Mouse (Mus musculus) embryo, embryonic 11 days (tissue): ENCODE data around the gene Ccnd3.
A peak's percentile ranks its signal among the peaks of the same experiment; 100 is the strongest.

ENCODE experiments used
- DNase-seq: peaks from one replicate; pipeline ENCODE4 v3.0.0-alpha.2; 2015

Gene Ccnd3

DNA sequence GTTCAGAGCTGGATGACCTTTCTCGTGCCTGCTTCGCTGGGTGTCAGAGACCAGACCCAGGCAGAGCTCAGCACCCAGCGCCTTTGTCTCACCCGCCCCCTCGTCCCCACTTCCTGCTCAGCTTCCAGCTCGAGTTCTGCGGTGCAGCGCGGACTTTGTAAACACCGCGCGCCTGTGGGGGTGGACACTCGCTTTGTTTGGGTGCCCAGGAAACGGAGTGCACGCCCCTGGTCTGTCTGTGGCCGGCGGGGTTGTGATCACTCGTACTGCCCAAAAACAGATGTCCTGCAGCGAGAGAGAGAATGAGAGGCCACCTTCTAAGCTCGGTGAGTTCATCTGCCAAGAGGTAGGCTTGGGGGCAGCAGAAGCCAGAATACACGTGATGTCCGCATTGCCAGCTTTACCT, at the start of gene Ccnd3:
Gene Ccnd3 (plus strand): TSS at position 111 of the 406 bp plus-strand sequence.
- DNase-seq = peak; percentile 76

DNA sequence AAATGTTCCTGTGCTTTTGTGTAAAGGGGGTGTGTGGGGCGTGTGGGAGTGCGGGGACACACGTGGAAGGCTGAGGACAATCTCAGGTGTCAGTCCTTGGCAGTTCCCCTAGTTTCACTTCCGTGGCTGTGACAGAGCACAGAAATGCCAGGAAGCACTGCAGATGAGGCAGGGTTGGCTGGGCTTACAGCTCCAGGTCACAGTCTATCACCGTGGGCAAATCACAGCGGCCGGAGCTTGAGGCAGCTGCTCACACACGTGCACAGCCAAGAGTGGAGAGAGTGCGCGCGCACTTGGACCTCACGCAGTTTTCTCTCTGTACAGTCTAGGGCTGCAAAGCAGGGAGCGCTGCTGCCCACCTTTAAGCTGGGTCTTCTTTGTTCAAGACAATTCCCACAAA, 46.5 kb upstream of the Ccnd3 start:
- no peak for DNase-seq

DNA sequence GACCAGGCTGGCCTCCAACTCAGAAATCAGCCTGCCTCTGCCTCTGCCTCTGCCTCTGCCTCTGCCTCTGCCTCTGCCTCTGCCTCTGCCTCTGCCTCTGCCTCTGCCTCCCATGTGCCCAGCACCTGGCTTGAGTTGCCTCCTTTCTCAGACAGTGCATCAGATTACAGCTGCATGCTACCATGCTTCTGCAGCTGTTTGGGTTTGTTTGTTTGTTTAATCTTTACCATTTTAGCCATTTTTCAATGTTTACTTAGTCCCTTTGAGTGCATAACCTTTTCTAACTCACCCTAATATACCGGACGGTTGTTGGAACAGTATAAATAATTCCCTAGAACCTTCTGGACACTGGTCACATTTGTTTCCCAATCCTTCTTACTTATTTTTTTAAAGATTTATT, 45.9 kb upstream of the Ccnd3 start:
- DNase-seq = no peak

DNA sequence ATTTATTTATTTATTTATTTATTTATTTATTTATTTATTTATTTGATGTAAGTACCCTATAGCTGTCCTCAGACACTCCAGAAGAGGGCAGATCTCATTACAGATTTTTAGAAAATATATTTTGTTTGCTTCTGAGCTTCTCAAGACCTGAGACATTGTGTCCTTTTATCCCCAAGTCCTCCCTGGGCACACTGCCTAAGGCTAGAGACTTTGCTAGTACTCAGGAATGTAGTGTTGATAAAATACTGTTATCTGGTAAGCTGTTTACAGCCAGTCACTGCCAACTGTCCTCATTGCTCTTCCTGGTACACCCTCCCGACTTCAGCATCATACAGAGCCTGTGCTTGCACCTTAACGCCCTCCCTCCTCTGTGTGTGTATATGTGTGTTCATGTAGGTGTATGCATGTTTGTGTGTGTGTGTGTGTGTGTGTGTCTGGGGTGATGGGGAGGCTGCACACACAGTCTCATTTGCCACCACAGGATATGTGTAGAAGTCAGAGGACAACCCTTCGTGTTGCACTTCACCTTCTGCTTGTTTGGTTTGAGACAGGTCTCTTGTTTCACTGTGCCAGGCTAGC, 45.4 kb upstream of the Ccnd3 start:
- DNase-seq = no peak

DNA sequence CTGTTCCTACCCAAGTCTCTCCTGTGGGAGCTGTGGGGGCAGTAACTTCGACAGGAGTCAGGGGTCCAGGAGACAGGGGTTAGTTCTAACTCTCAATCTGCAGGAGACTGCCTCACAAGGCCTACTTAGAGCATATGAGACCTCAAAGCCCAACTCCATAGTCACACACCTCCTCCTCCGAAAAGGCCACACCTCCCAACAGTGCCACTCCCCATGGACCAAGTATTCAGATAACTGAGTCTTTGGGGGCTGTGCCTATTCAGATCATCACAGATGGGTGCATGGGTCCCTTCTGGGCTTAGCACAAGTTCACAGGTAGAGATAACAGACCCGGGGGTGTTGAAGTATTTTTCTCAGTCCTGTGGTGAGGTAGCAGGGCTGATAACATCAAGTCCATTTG, 43.2 kb upstream of the Ccnd3 start:
- DNase-seq = no peak

DNA sequence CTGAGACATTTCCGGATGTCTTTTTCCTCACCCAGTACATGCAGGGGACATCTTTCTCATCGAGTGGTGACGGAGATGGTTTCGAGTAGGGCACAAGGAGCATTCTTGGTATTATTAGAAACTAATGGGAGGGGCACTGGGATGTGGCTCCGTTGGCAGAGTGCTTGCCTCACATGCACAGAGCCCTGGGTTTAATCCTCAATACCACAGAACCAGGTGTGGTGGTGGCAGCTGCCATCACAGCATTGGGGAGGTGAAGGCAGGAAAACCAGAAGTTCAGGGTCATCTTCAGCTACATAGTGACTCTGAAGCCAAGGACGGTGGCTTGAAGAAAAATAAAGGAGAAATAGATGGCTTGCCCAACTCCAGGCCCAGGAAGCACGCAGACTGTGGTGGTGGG, 42.6 kb upstream of the Ccnd3 start:
- no peak for DNase-seq

DNA sequence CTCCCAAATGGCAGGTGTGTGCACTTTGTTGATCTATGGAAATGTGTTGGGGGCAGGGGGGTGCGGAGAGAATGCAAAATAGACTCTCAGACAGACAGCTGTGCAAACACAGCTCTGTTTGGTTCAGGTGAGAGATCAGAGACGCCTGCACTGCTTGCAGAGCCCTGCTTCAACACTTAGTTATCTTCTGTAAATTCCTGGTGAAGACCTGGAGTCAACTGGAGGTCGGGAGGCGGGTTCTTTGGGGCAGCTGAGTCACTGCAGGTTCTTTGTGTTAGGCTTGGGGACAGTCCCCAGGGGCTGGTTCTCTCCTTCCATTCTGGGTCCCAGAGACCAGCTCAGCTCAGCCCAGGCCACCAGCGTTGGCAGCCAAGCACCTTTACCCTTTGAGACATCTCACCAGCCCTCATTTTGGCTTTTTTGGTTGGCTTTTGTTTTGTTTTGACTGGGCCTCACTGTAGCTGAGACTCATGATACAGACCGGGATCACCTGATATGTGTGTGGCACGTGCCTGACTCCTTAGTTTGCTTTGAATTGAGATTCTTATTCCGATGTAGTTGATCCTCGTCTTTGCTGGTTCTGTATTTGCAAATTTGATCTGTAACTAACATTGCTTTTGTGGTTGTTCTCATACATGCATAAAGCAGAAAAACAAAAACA, 42.0 kb upstream of the Ccnd3 start:
- DNase-seq = no peak

DNA sequence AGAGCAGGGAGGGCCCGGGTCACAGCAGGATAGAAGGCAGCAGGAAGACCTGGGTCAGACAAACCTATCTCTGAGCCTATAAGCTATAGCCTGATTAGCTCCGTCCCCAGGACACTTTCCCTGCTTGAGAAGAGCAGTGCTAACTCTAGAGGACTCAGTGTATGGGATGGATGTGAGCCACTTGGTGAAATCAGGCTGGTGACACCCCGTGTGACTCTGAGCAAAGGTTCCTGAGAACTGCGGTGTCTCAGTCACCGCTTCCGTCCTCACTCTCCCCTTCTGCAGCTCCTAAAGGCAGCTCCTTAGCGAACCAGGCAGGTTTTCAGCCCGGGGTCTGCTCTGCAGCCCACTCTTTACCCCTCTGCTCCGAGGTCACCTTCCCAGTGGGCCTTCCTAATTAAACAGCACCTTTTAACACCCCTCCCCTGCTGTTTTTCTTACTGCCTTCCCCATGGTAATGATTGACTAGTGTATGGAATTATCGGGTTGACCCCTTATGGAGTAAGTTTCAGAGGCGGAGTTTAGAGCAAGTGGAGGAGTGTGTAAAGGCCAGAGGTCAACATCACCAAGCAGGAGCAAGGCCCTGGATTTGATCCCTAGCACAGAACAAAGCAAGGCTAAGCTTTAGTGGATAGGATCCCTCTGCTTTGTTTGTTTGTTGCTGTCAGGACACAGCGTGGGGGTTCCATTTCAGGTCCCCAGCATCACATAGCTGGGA, 40.4 kb upstream of the Ccnd3 start:
- no peak for DNase-seq

DNA sequence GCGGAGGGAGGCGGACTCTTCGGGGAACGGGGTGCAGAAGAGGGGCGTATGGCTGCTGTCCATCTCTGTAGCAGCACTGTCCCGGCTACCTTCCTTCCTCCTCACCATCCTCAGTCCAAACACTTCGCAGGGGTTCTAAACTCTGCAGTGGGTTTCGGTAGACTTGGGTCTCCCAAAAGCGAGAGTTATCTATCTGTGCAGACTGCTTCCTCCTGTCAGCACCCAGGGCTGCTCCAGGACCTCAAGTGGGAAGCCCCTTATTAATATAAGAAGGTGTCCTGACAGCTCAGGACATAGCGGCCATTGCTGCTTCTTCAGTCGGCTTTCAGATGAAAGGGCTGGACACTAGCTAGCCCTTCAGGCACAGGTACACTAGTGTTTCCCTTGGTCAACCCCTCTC, 39.8 kb upstream of the Ccnd3 start:
- DNase-seq = no peak

DNA sequence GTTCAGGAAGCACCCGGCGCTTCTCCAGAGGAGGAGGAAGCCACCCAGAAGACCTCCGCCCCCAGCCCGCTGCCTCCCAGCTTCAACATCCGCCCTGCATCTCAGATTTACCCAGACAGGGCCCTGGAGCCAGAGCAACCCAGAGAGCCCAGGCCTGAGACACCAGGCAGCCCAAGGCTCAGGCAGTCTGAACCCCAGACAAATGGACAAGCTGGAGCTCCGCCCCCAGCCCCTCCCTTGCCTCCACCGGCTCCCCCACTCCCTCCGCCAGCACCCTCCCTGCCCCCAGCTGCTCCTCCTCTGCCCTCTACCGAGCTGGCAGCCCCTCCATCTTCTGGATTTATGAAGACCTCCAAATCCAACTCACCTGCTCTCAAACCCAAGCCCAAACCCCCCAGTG, 38.6 kb upstream of the Ccnd3 start:
- DNase-seq = no peak

DNA sequence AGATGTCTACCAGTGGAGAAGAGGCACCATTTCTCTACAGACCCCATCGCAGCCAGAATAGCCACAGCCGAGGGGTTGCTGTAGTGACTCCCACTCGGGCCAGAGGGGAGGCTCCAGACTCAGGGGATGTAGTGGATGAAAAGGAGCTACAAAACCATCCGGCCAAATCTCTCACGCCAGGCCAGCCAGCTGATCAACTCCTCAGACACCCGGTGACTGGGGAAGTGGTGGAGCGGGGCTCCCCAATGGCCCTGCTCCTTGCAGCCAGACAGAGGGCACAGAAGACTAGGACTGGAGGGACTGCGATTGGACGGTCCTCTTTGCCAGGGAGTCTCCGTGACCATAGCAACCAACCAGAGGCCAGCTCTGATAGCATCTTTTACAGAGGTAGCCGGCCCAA, 37.2 kb upstream of the Ccnd3 start:
- DNase-seq = no peak

DNA sequence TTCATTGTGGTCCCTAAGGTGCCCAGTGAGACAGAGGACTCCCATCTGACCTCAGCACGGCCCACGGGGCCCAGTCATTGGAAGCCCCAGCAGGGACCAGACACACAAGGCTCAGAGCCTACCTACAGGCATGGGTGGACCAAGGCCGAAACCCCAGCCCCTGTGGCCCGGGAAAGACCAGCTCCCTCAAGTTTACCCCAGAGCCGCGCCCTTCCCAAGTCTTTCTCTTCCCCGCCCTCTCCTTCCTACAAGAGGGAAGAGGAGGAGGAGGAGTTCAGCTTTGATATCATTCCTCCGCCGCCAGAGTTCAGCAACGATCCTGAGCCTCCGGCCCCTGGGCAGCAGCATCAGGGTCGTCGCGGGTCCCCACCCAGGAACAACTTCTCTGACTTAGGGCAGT, 36.8 kb upstream of the Ccnd3 start:
- DNase-seq = no peak

DNA sequence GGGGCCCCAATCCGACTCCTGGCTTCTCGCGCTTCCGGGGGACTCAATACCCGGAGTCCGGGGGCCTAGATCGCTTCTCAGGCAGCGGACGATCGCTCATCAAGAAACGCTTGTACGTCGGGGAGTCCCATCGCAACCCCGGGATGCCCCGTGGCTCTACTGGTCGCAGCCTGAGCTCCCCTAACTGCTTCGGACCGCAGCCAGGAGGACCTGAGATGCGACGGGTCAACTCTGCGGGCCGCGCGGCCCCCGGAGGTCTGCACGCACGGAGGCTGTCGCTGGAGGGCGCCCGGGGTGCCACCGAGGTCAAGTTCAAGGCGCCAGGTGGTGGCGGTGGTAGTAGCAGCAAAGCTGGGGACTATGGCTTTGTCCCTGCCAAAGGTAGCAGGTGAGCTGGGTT, 36.4 kb upstream of the Ccnd3 start:
- peak; percentile 44 for DNase-seq

DNA sequence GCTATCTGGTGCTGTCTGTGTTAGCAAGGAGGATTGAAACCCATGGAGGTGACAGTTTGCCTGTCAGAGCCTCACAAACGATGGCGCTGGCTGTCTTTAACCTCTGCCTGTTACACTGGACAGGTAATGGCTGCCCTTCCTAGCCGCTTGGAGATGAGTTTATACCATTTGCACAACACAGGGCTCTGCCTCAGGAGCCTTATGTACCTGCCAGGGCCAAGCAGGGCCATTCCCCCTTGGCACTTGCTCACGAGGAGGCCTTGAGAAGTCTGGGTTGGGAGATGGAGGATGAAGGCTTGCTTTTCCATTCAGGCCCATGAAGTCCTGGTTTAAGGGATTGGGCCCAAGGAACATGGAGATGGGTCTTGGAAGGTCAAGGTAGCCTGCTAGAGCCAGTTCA, 35.2 kb upstream of the Ccnd3 start:
- no peak for DNase-seq

DNA sequence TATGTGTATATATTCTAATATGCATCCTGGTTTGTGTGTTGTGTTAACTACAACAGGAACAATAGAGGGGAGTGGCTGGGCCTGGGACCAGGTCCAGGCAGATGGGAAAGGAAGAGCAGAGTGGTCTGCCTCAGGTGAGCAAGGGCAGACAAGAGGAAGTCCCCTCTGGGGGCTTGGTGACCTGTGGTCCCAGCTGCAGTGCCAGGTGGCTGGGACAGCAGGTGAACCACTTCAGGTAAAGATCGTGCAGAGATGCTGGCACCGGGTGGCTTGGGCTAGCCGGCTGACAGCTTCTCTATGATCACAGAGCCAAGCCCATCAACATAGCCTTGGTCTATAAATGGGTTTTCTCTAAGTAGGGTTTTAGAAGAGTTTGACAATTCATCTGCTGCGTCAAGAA, 34.7 kb upstream of the Ccnd3 start:
- DNase-seq = no peak

DNA sequence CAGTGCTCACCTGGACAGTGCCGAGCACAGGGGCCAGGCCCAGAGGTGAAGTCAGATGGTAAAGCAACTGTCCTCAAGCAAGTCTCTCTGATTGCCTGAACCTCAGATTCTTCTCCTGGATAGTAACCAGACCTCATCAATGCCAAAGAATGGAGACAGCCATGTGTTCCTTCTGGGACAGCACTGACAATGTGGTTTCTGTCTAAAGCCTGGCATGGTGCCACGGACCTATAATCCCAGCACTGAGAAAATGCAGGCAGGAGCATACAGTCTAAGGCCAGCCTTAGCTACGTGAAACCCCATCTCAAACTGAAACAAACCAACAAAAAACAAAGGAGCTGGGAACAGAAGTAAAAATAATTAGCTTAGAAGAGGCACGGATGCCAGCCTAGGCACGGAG, 34.2 kb upstream of the Ccnd3 start:
- no peak for DNase-seq

DNA sequence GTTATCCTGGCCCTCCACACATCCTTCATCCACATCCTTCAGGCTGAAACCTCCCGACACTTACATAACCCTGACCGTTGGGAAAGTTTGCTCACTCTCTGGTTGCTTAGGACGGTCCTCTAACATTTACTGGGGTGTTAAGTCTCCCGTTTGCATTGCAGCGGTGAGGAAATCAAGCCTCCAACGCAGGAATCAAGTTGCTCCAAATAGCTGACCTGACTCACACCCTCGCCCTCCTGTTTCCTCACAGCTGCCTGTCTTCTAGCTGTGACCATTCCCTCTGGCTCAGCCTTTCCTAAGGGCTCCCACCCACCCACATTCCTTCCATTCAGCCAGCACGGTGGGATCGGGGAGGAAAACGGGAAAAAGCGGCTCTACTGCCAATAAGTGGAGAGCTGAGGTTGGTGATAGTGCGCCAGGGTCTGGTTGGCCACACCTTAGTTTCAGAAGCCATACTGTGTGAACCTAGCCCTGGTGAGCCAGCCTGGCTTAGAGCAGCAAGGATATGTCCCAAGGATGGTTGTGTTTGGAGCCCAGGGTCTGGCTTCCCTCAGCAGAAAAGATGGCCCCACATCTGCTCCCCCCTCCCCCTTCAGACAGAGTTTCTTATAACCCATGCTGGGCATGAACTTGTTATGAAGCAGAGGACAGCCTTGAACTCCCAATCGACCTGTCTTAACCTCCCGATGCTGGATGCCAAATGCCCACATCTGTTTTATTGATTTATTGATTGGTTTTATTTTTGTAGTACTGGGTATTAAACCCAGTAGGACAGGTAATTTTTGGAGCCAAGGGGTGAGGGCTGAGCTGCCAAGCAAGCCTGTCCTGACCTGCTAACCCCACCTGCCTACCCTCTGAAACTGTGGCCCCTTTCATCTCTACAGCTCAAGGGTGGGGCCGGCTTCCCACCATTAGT, 32.2 kb upstream of the Ccnd3 start:
- DNase-seq = no peak

DNA sequence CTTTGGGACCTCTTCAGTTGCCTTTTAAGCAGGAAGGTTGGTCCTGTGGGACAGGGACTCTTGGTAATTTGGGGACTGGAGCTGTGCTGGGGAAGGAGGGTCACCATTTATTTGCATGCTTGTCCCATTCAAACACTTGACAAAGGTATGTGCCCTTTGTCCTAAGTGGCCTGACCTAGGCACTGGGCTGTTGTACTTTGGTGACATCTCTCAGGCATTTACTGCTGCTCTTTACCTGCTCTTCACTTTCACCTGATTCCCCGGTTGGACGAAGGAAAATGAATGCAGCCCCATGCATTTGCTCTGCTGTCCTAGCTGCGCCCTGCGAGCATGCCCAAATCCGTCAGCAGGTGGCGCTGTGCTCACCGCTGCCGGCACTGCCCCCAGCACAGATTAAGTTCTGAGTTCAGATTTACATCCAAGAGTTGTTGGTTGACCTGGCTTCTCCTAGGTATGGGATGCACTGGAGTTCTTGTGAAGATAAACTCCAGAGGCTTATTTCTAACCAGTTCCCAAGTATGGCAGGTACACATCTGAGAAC, 31.3 kb upstream of the Ccnd3 start:
- peak; percentile 47 for DNase-seq

DNA sequence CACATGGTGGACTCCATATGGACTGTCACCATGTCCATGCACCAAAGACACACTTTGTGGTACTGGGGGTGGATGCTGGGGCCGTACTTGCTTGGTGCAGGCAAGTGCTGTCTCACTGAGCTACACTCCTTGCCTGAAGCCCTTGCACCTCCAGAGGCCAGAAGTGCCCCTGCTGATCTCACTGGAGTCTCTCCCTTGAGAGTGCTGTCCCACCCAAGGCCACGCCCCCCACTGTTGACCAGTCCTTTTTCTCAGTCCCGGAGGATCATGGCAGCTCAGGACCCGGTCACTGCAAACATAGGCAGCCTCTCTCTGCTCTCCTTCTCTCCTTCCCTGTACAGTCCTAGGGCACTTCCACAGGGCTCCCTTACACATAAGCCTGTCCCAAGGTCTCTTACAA, 30.6 kb upstream of the Ccnd3 start:
- no peak for DNase-seq

DNA sequence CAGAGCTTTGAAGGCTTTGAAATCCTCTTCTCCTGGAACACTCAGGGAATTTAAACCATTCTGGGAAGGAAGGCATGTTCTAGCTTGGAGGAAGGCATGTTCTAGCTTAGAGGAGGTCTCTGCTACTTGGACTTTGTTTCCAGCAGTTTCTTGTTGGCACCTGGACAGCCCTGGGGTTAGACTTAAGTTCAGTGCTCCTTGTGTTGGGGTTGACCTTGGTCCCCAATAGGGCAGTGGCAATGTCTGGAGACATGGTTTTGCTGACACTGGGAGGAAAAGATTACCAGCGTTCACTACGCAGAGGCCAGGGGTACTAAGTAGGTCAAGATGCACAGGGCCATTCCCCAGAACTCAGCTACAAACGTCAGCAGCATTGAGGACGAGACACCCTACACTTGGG, 29.7 kb upstream of the Ccnd3 start:
- no peak for DNase-seq

DNA sequence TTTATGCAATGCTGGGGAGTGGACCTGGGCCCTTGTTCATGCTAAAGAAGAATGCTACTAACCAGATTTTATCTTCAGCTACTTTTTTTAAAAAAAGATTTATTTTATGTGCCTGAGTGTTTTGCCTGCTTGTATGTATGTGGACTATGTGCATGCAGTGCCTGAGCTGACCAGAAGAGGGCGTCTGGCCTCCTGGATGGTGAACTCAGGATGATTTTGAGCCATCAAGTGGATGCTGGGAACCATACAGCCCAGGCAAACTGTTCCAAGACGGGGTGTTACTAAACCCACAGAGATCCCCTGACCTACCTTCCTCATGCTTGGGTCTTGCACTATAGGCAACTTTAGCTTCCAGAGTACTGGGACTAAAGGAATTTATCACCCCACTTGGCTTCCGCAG, 29.1 kb upstream of the Ccnd3 start:
- DNase-seq = no peak

DNA sequence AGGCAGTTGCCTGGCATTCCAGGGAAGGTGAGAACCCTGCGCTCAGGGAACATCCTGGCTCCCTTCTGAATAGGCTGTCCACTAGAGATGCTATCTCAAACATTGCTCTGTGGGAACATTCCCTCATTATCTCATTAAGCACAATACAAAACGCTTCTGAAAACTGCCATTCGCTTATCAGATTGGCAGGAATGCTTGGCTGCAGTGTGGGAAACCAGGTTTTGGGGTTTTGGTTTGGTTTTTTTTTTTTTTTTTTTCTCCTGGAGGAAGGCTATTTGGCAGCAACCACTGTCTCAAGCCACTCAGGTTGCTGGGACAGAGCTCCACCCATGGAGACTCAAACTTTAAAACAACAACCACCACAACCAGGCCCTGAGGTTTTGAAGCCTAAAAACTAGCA, 25.0 kb upstream of the Ccnd3 start:
- no peak for DNase-seq

DNA sequence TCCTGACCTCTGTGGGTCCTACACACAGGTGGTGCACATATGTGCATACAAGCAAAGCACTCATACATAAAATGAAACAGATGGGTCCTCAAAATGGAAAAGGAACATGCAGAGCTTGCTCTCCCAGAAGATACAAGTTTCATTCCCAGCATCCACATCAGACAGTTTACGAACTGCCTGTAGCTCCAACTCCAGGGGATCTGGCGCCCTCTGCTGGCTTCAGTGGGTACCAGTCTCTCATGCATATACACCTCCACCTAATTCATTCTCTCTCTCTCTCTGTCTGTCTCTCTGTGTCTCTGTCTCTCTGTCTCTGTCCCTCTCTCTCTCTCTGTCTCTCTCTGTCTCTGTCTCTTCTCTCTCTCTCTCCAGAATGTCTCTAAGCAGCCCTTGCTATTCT, 22.4 kb upstream of the Ccnd3 start:
- DNase-seq = peak; percentile 68
